Mouse (Mus musculus) neural tube, embryonic 14.5 days (tissue): Measurements from ENCODE around the gene Abraxas2. TPM values are rescaled to one million over a fixed set of nuclear protein-coding genes. Genes with fewer than 3 reads are reported as not detected.

Experiments used
- ATAC-seq: fragments of 200-750 bp; cut with Nextera tagmentation; 2 replicates; pipeline ENCODE4 v1.8.0; 2017; ENCODE audit warnings: low read depth, mild to moderate bottlenecking, moderate TSS enrichment, moderate library complexity
- H3K27ac ChIP-seq: fragments of 300-500 bp; sonication (generic); 2 replicates; pipeline ENCODE4 v1.5.1; 2014; ENCODE audit warnings: low read depth, mild to moderate bottlenecking, control low read depth, low read length, moderate library complexity, mixed read lengths
- H3K27me3 ChIP-seq: fragments of 300-500 bp; sonication (generic); 2 replicates; pipeline ENCODE4 v1.6.1; 2014; ENCODE audit warnings: low read length; ENCODE audit not compliant: control insufficient read depth, insufficient read depth
- H3K36me3 ChIP-seq: fragments of 300-500 bp; sonication (generic); 2 replicates; pipeline ENCODE4 v1.6.1; 2014; ENCODE audit warnings: low read length, mixed read lengths; ENCODE audit not compliant: control insufficient read depth, insufficient read depth
- H3K4me1 ChIP-seq: fragments of 300-500 bp; sonication (generic); 2 replicates; pipeline ENCODE4 v1.6.1; 2014; ENCODE audit warnings: low read length; ENCODE audit not compliant: control insufficient read depth, insufficient read depth
- H3K4me2 ChIP-seq: fragments of 300-500 bp; sonication (generic); 2 replicates; pipeline ENCODE4 v1.6.1; 2014; ENCODE audit warnings: mild to moderate bottlenecking, low read depth, low read length, control low read depth
- H3K4me3 ChIP-seq: fragments of 300-500 bp; sonication (generic); 2 replicates; pipeline ENCODE4 v1.5.1; 2014; ENCODE audit warnings: low read depth, low read length, control low read depth, mixed read lengths
- H3K9ac ChIP-seq: fragments of 300-500 bp; sonication (generic); replicated peaks from 2 replicates; pipeline ENCODE4 v1.6.1; 2014; ENCODE audit warnings: low read depth, mild to moderate bottlenecking, control low read depth, low read length, mixed read lengths
- H3K9me3 ChIP-seq: fragments of 300-500 bp; sonication (generic); 2 replicates; pipeline ENCODE4 v1.6.1; 2016; ENCODE audit warnings: low read length; ENCODE audit not compliant: control insufficient read depth
- WGBS: fragments of 180-500 bp; shearing (Covaris S2); extraction: QIAGEN DNeasy Blood & Tissue Kit; methylation state at CpG from one replicate; pipeline ENCODE4 v1.1.7; 2014; 5-methylcytosine and 5-hydroxymethylcytosine counted together
- polyA plus RNA-seq: library from polyadenylated mRNA; unstranded; fragments of >200 nt; fragmentation: Nextera tagmentation; extraction: Ambion mirVana; gene quantifications from 2 replicates; pipeline ENCODE4 v1.2.1, GENCODE M21; 2014

Gene Abraxas2
- polyA plus RNA-seq, 1 experiment from 2014 or later, result 42.2 TPM

GRCm38 (mm10) chr7:132890201-132890600, 31.2 kb downstream of the Abraxas2 start:
- H3K27me3 ChIP-seq, result no peaks in the 10 kb centered on the region
- no peaks in the 10 kb centered on the region for H3K4me1 ChIP-seq
- H3K27ac ChIP-seq, result no peak overlapping the region
- no peak for ATAC-seq
- no peak overlapping the region for H3K4me2 ChIP-seq
- H3K36me3 ChIP-seq, result no peaks in the 10 kb centered on the region
- H3K9ac ChIP-seq, result no peak overlapping the region
- WGBS, result 89% methylated on average over 5 of the region's 5 CpGs
- no peak overlapping the region for H3K4me3 ChIP-seq
- no peaks in the 10 kb centered on the region for H3K9me3 ChIP-seq

- H3K9me3 ChIP-seq, result no peaks in the 10 kb centered on the region
- no peak for ATAC-seq
- no peaks in the 10 kb centered on the region for H3K36me3 ChIP-seq
- no peak overlapping the region for H3K9ac ChIP-seq
- no peak overlapping the region for H3K4me3 ChIP-seq
- H3K27me3 ChIP-seq, result no peaks in the 10 kb centered on the region
- no peak overlapping the region for H3K4me2 ChIP-seq
- WGBS, result 79% methylated on average over 5 of the region's 5 CpGs
- H3K27ac ChIP-seq, result no peak overlapping the region
- no peaks in the 10 kb centered on the region for H3K4me1 ChIP-seq
Observed at GRCm38 (mm10) chr7:132891561-132892310, 32.7 kb downstream of the Abraxas2 start.

- Histone ChIP-seq H3K4me2 (no peak overlapping the region), H3K9me3 (no peaks in the 10 kb centered on the region), H3K27ac (no peak overlapping the region), H3K4me1 (no peaks in the 10 kb centered on the region), H3K9ac (no peak overlapping the region), H3K36me3 (no peaks in the 10 kb centered on the region), H3K27me3 (no peaks in the 10 kb centered on the region), H3K4me3 (no peak overlapping the region)
- no peak for ATAC-seq
- WGBS, result 76% methylated on average over 4 of the region's 4 CpGs
Observed at GRCm38 (mm10) chr7:132892311-132892661, 33.3 kb downstream of the Abraxas2 start.

- WGBS, result 82% methylated on average over 7 of the region's 7 CpGs
- no peak overlapping the region for H3K27ac ChIP-seq
- no peak overlapping the region for H3K9ac ChIP-seq
- H3K4me1 ChIP-seq, result no peaks in the 10 kb centered on the region
- H3K27me3 ChIP-seq, result no peaks in the 10 kb centered on the region
- ATAC-seq, result no peak
- H3K4me2 ChIP-seq, result no peak overlapping the region
- H3K9me3 ChIP-seq, result no peaks in the 10 kb centered on the region
- H3K4me3 ChIP-seq, result no peak overlapping the region
- no peaks in the 10 kb centered on the region for H3K36me3 ChIP-seq
Observed at GRCm38 (mm10) chr7:132892806-132893205, 33.8 kb downstream of the Abraxas2 start.

GRCm38 (mm10) chr7:132893336-132893735, 34.3 kb downstream of the Abraxas2 start:
- no peak overlapping the region for H3K9ac ChIP-seq
- 86% methylated on average over 1 of the region's 1 CpGs for WGBS
- no peaks in the 10 kb centered on the region for H3K36me3 ChIP-seq
- H3K27ac ChIP-seq, result no peak overlapping the region
- no peaks in the 10 kb centered on the region for H3K4me1 ChIP-seq
- no peak overlapping the region for H3K4me2 ChIP-seq
- no peak overlapping the region for H3K4me3 ChIP-seq
- H3K9me3 ChIP-seq, result no peaks in the 10 kb centered on the region
- ATAC-seq, result no peak
- no peaks in the 10 kb centered on the region for H3K27me3 ChIP-seq

GRCm38 (mm10) chr7:132894841-132895555, 36.0 kb downstream of the Abraxas2 start:
- no peak for ATAC-seq
- H3K36me3 ChIP-seq, result no peaks in the 10 kb centered on the region
- H3K4me1 ChIP-seq, result no peaks in the 10 kb centered on the region
- no peak overlapping the region for H3K27ac ChIP-seq
- WGBS, result 58% methylated on average over 7 of the region's 7 CpGs
- no peak overlapping the region for H3K4me2 ChIP-seq
- H3K9ac ChIP-seq, result no peak overlapping the region
- no peaks in the 10 kb centered on the region for H3K27me3 ChIP-seq
- H3K4me3 ChIP-seq, result no peak overlapping the region
- no peaks in the 10 kb centered on the region for H3K9me3 ChIP-seq

GRCm38 (mm10) chr7:132896206-132896815, 37.3 kb downstream of the Abraxas2 start:
- Histone ChIP-seq H3K4me2 (no peak overlapping the region), H3K9me3 (no peaks in the 10 kb centered on the region), H3K9ac (no peak overlapping the region), H3K27me3 (no peaks in the 10 kb centered on the region), H3K36me3 (no peaks in the 10 kb centered on the region), H3K27ac (no peak overlapping the region), H3K4me3 (no peak overlapping the region), H3K4me1 (no peaks in the 10 kb centered on the region)
- ATAC-seq, result no peak
- WGBS, result 92% methylated on average over 9 of the region's 9 CpGs

GRCm38 (mm10) chr7:132897258-132897657, 38.2 kb downstream of the Abraxas2 start:
- Histone ChIP-seq H3K4me1 (no peaks in the 10 kb centered on the region), H3K27ac (no peak overlapping the region), H3K27me3 (no peaks in the 10 kb centered on the region), H3K4me2 (no peak overlapping the region), H3K36me3 (no peaks in the 10 kb centered on the region), H3K4me3 (no peak overlapping the region), H3K9ac (no peak overlapping the region), H3K9me3 (no peaks in the 10 kb centered on the region)
- ATAC-seq, result no peak
- WGBS, result 81% methylated on average over 10 of the region's 10 CpGs

GRCm38 (mm10) chr7:132898234-132898633, 39.2 kb downstream of the Abraxas2 start:
- no peak overlapping the region for H3K4me3 ChIP-seq
- ATAC-seq, result no peak
- H3K9me3 ChIP-seq, result no peaks in the 10 kb centered on the region
- 92% methylated on average over 2 of the region's 2 CpGs for WGBS
- H3K9ac ChIP-seq, result no peak overlapping the region
- no peak overlapping the region for H3K4me2 ChIP-seq
- no peaks in the 10 kb centered on the region for H3K4me1 ChIP-seq
- no peaks in the 10 kb centered on the region for H3K36me3 ChIP-seq
- no peak overlapping the region for H3K27ac ChIP-seq
- no peaks in the 10 kb centered on the region for H3K27me3 ChIP-seq
